Mouse (Mus musculus) embryonic facial prominence, embryonic 11.5 days (tissue): ENCODE results near the gene Hmg20a. TPM values are rescaled to one million over a fixed set of nuclear protein-coding genes. Genes with fewer than 3 reads are reported as not detected.

ENCODE experiments used
- ATAC-seq: fragments of 200-750 bp; cut with Nextera tagmentation; replicated peaks from 2 replicates; pipeline ENCODE4 v1.8.0; 2017; ENCODE audit warnings: low read depth; ENCODE audit not compliant: insufficient number of reproducible peaks, low FRiP score, low TSS enrichment
- DNase-seq: peaks from one replicate; pipeline ENCODE4 v3.0.0-alpha.2; 2015; ENCODE audit warnings: low spot score
- H3K27ac ChIP-seq: fragments of 300-500 bp; sonication (generic); replicated peaks from 2 replicates; pipeline ENCODE4 v1.5.1; 2014; ENCODE audit warnings: mild to moderate bottlenecking, low read depth, low read length, control low read depth
- H3K27me3 ChIP-seq: fragments of 300-500 bp; sonication (generic); 2 replicates; pipeline ENCODE4 v1.6.1; 2014; ENCODE audit warnings: mild to moderate bottlenecking, low read length, moderate library complexity, mixed read lengths; ENCODE audit not compliant: control insufficient read depth, insufficient read depth
- H3K36me3 ChIP-seq: fragments of 300-500 bp; sonication (generic); replicated peaks from 2 replicates; pipeline ENCODE4 v1.6.1; 2014; ENCODE audit warnings: low read depth, mild to moderate bottlenecking, low read length, moderate library complexity, mixed read lengths; ENCODE audit not compliant: control insufficient read depth, insufficient read depth
- H3K4me1 ChIP-seq: fragments of 300-500 bp; sonication (generic); 2 replicates; pipeline ENCODE4 v1.6.1; 2014; ENCODE audit warnings: low read length, mixed read lengths; ENCODE audit not compliant: control insufficient read depth, insufficient read depth
- H3K4me2 ChIP-seq: fragments of 300-500 bp; sonication (generic); 2 replicates; pipeline ENCODE4 v1.6.1; 2014; ENCODE audit warnings: low read depth, mild to moderate bottlenecking, control low read depth, low read length, moderate library complexity
- H3K4me3 ChIP-seq: fragments of 300-500 bp; sonication (generic); 2 replicates; pipeline ENCODE4 v1.5.1; 2014; ENCODE audit warnings: low read depth, low read length, control low read depth
- H3K9ac ChIP-seq: fragments of 300-500 bp; sonication (generic); replicated peaks from 2 replicates; pipeline ENCODE4 v1.6.1; 2014; ENCODE audit warnings: mild to moderate bottlenecking, control low read depth, low read length
- H3K9me3 ChIP-seq: fragments of 300-500 bp; sonication (generic); replicated peaks from 2 replicates; pipeline ENCODE4 v1.6.1; 2016; ENCODE audit warnings: mild to moderate bottlenecking, low read length, inconsistent platforms, mixed read lengths; ENCODE audit not compliant: control insufficient read depth
- WGBS: fragments of 180-500 bp; shearing (Covaris S2); extraction: QIAGEN DNeasy Blood & Tissue Kit; methylation state at CpG from one replicate; pipeline ENCODE4 v1.1.7; 2014; 5-methylcytosine and 5-hydroxymethylcytosine counted together
- polyA plus RNA-seq: library from polyadenylated mRNA; unstranded; fragments of >200 nt; fragmentation: Nextera tagmentation; extraction: Ambion mirVana; gene quantifications from 2 replicates; pipeline ENCODE4 v1.2.1, GENCODE M21; 2014

Gene Hmg20a
- polyA plus RNA-seq, 1 experiment from 2014 or later = 59.2 TPM

DNA sequence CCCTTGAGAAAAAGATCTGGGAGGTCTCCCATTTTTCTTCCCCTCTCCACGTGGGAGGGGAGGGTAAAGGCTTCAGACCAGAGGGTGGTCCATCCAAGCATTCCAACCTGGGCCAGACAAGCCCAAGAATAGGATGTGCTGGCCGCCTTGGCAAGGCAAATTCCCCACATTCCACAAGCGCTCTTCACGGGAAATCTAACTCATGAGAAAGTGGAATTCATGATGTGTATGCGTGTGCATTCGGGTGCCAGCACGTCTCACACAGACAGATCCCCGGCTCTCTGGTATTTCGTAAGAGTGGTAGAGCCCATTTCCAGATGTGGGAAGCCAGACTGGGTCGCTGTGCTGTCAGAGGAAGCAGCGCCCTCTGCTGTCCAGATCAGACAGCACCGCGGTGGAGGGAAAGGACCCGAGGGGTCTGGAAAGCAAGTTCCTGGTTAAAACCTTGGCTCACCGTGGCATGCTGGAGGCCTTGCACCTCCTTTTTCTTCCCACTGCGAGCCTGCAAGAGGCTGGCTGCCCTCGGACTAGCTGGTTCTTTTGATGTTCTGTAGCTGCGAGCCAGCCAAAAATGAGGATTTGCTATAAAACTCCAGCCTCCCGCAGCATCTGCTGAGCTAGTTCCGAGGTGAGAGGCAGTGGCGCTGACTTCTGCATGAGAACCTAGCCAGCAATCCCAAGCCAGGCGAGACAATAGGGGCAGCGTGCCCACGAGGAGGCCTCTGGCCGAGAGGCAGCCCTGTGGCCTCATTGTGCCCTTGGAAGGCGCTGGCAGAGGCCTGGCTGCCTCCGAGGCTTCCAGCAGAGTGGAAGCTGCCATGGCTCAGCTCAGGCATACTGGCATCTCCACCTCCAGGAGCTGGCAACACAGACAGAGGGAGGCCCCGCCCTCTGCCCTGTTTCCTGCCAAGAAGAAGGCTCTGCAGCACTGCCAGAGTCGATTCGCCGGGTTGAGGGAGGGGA, 87.7 kb downstream of the Hmg20a start:
- under 1% methylated on average over 31 of the region's 31 CpGs for WGBS
- ATAC-seq (peak; percentile 80), DNase-seq (peak; percentile 97)
- peak overlapping the region; percentile 68 for H3K9ac ChIP-seq
- peaks cover 3% of the 10 kb centered on the region; the same call in 1 of the 2 replicates for H3K4me1 ChIP-seq
- H3K36me3 ChIP-seq = no peaks in the 10 kb centered on the region
- H3K9me3 ChIP-seq = no peaks in the 10 kb centered on the region
- peak overlapping the region; percentile 77 for H3K27ac ChIP-seq
- H3K27me3 ChIP-seq = no peaks in the 10 kb centered on the region
- H3K4me3 ChIP-seq = peak overlapping the region; percentile 24
- H3K4me2 ChIP-seq = peak overlapping the region; percentile 77

DNA sequence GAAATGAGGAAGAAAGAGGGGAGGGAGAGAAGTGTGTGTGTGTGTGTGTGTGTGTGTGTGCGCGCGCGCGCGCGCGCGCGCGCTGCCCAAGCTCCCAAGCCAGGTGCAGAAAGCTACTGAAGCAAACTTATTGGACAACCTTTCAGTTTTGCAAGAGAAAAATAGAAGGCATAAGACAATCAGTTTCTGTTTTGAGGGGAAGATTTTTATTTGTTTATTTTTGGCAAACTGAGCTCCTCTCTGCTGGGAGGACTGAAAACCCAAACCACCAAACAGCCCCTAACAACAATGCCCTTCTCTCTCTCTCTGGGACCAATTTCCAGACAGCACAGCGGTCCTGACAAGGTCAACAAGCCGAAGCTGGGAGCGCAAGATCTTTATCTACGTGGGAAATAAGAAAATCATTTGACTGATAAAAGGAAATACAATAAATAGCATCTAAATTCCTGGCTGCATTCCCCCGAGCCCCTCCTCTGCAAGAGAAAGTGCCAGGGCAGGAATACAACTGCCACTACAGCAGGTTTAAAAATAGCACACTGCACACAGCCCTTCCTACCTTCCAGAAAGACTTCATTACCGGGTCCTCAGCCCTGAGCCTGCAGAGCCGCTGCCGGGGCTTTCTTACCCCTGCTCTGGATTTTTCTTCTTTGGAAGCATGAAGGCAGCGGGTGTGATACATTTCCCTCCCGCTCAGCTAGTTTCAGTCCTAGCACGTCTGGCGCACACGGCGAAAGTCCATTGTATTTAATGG, 88.7 kb downstream of the Hmg20a start:
- no peaks in the 10 kb centered on the region for H3K36me3 ChIP-seq
- H3K9ac ChIP-seq = peak overlapping the region; percentile 68
- peak overlapping the region; percentile 77 for H3K27ac ChIP-seq
- 14% methylated on average over 25 of the region's 25 CpGs for WGBS
- peak overlapping the region; percentile 77 for H3K4me2 ChIP-seq
- peak; percentile 43 for DNase-seq
- ATAC-seq = no peak
- peak overlapping the region; percentile 24 for H3K4me3 ChIP-seq
- no peaks in the 10 kb centered on the region for H3K27me3 ChIP-seq
- peaks cover 3% of the 10 kb centered on the region; the same call in 1 of the 2 replicates for H3K4me1 ChIP-seq
- H3K9me3 ChIP-seq = no peaks in the 10 kb centered on the region

DNA sequence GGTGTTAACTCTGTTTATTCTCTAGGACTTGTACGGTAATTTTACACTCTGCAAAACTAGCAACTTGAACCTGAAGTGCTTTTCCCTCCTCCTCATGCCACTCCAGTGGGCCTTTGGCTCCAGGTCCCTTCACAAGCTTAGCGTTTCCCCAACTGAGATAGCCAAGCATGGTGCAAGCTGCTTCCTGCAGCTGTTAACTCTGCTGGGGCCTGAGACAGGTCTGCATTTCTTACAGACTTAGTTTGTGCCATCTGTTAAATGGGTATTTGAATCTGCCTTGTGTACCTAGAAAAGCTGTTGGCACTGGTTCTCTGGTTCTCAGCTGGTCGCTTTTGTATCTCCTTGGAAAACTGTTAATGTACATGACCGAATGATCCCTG, 89.3 kb downstream of the Hmg20a start:
- Histone ChIP-seq H3K4me1 (peaks cover 3% of the 10 kb centered on the region; the same call in 1 of the 2 replicates), H3K9me3 (no peaks in the 10 kb centered on the region), H3K36me3 (no peaks in the 10 kb centered on the region), H3K27ac (no peak overlapping the region), H3K4me2 (peak overlapping the region; percentile 77), H3K4me3 (no peak overlapping the region), H3K9ac (no peak overlapping the region; the same call in 1 of the 2 replicates), H3K27me3 (no peaks in the 10 kb centered on the region)
- DNase-seq = no peak
- WGBS = 64% methylated on average over 4 of the region's 4 CpGs
- ATAC-seq = no peak

DNA sequence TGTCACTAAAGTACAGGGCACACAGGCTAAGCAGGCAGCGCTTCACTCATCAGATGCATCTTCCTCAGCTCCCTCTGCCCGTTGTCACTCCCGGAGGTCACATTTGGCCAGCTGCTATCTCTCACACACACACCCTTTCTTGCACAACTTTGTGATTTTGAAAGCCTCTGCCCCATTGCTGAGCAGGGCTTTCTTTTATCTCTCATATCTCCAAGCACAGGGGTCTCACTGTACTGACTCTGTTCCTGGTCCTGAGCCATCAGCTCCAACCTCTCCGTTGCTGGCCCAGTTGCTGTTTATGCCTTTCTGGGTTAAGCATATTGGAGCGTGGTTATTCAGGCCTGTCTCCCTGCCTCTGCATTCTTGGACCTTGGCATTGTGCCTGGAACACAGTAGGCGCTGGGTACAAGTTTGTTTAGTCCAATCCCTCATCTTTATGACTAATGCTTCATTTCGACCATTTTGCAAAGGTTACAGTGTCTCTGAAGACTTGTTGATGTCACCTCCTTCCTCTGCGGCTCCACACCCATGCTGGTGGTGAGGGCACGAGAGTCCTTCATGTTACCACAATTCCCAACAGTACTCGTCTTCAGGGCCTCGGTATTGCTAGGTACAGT, 90.5 kb downstream of the Hmg20a start:
- H3K4me2 ChIP-seq = no peak overlapping the region
- no peak overlapping the region for H3K4me3 ChIP-seq
- WGBS = 76% methylated on average over 11 of the region's 11 CpGs
- H3K4me1 ChIP-seq = peaks cover 3% of the 10 kb centered on the region; the same call in 1 of the 2 replicates
- no peaks in the 10 kb centered on the region for H3K9me3 ChIP-seq
- ATAC-seq (no peak), DNase-seq (no peak)
- H3K36me3 ChIP-seq = no peaks in the 10 kb centered on the region
- no peak overlapping the region for H3K27ac ChIP-seq
- H3K27me3 ChIP-seq = no peaks in the 10 kb centered on the region
- H3K9ac ChIP-seq = no peak overlapping the region

DNA sequence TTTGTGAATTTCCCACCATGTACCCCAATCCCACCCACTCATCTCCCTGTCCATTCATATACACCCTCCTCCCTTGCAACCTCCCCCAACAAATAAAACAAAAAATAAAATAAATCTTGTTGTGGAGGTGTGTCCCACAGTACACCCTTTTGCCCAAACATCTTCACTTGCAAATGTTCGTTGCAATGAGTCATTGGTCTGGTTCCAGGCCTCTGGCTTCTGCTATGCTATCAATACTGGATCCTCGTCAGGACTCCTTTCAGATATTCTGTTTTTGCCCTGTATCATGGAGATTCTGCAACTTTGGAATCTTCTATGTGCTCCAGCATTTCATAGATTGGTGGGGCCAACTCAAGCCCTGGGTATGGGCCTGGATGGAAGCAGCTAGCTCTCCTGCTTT, 91.9 kb downstream of the Hmg20a start:
- no peaks in the 10 kb centered on the region for H3K27me3 ChIP-seq
- H3K36me3 ChIP-seq = no peaks in the 10 kb centered on the region
- no peak for ATAC-seq
- no peak overlapping the region for H3K4me3 ChIP-seq
- H3K9ac ChIP-seq = no peak overlapping the region
- no peak overlapping the region for H3K27ac ChIP-seq
- no peak for DNase-seq
- WGBS = 96% methylated on average over 2 of the region's 2 CpGs
- no peaks in the 10 kb centered on the region for H3K9me3 ChIP-seq
- no peak overlapping the region for H3K4me2 ChIP-seq
- peaks cover 3% of the 10 kb centered on the region; the same call in 1 of the 2 replicates for H3K4me1 ChIP-seq

DNA sequence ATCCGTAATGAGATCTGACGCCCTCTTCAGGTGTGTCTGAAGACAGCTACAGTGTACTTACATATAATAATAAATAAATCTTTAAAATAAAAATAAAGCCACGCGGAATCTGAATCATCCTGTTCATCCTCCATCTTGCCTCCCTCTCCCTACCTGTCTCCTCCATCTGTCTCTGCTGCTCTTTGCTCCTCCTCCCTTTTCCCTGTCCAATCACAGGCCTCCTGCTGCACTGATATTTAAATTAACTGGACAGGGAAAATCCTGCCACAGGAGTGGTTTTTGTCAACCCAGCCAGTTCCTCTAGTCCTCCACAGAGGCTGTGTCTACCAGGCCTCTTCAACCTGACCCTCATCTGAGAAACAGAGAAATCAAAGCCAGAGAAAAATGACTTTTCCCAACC, 94.1 kb downstream of the Hmg20a start:
- no peaks in the 10 kb centered on the region for H3K9me3 ChIP-seq
- no peak overlapping the region for H3K27ac ChIP-seq
- H3K9ac ChIP-seq = no peak overlapping the region
- no peaks in the 10 kb centered on the region for H3K27me3 ChIP-seq
- no peak overlapping the region for H3K4me2 ChIP-seq
- 85% methylated on average over 4 of the region's 4 CpGs for WGBS
- DNase-seq (no peak), ATAC-seq (no peak)
- H3K36me3 ChIP-seq = no peaks in the 10 kb centered on the region
- no peaks in the 10 kb centered on the region for H3K4me1 ChIP-seq
- H3K4me3 ChIP-seq = no peak overlapping the region

DNA sequence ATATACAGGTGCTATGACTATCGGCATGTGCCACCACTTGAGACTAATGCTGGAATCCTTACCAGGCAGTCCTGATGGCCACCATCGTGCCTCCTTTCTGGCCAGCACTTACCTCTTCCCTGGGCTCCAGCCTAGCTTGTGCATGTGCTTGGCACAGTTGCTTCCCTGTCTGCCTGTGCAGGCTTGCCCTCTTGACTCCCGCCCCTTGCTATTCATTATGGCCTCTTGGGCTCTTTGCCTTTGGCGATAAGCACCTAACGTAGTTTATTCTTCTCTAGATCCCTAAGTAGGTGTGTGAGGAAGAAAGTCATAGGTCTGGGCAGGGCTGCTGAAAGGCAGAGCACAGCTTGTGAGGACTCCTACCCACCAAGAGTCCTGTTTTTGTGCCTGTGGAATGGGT, 96.7 kb downstream of the Hmg20a start:
- no peak overlapping the region for H3K27ac ChIP-seq
- no peaks in the 10 kb centered on the region for H3K4me1 ChIP-seq
- no peak for DNase-seq
- H3K9ac ChIP-seq = no peak overlapping the region
- 77% methylated on average over 5 of the region's 5 CpGs for WGBS
- H3K4me2 ChIP-seq = no peak overlapping the region
- H3K27me3 ChIP-seq = no peaks in the 10 kb centered on the region
- H3K9me3 ChIP-seq = no peaks in the 10 kb centered on the region
- ATAC-seq = no peak
- H3K4me3 ChIP-seq = no peak overlapping the region
- H3K36me3 ChIP-seq = no peaks in the 10 kb centered on the region
